ENCODE assay signal across 8 mouse cellular contexts in genomic region chr3:88483621-88484020, GRCm38 (mm10). TPM values are rescaled to one million over a fixed set of nuclear protein-coding genes. Genes with fewer than 3 reads are reported as not detected.
DNase-seq lines count a peak whose midpoint lies in the region; ATAC-seq and TF ChIP-seq lines count a peak whose summit lies in the region.

No protein-coding gene starts in this region.

- H3K4me2 ChIP-seq in forebrain, postnatal 0 days (ENCODE audit: low read depth): no peak overlapping the region
- no peak overlapping the region for H3K4me2 ChIP-seq in intestine, embryonic 16.5 days (ENCODE audit: low read depth, low read length)

- no peak overlapping the region for H3K27ac ChIP-seq in forebrain, postnatal 0 days (ENCODE audit: low read depth, low read length)
- no peak overlapping the region for H3K27ac ChIP-seq in intestine, embryonic 16.5 days (ENCODE audit: low read length)

- no peak overlapping the region for H3K4me3 ChIP-seq in forebrain, postnatal 0 days (ENCODE audit: low read depth, low read length)
- H3K4me3 ChIP-seq in intestine, embryonic 16.5 days (ENCODE audit: low read length): no peak overlapping the region

- peak; percentile 97 for TF ChIP-seq CTCF in forebrain, postnatal 0 days (IDR thresholded peaks at IDR 0.05; ENCODE audit: low read depth)

- WGBS in forebrain, postnatal 0 days: 6% methylated on average over 5 of the region's 5 CpGs
- 6% methylated on average over 5 of the region's 5 CpGs for WGBS in intestine, embryonic 16.5 days

- peak; percentile 84 for DNase-seq in layer of hippocampus, adult 11-12 months (ENCODE audit: low spot score)
- DNase-seq in layer of hippocampus, adult 9-11 months: no peak
- peak; percentile 79 for DNase-seq in cerebellum, adult 8-10 months
- peak; percentile 84 for DNase-seq in forebrain, postnatal 0 days
- DNase-seq in liver: peak; percentile 84
- peak; percentile 83 to 93 for DNase-seq in spleen, postnatal 4 days (ENCODE audit: low spot score in 2 of 2)

- peaks cover 18% of the 10 kb centered on the region for H3K27me3 ChIP-seq in forebrain, postnatal 0 days (ENCODE audit: insufficient read depth, low read length)
- H3K27me3 ChIP-seq in intestine, embryonic 16.5 days (replicated peaks; ENCODE audit: control insufficient read depth, insufficient read depth, low read length): peaks cover 7% of the 10 kb centered on the region; the same call in 1 of the 2 replicates

- no peaks in the 10 kb centered on the region for H3K9me3 ChIP-seq in forebrain, postnatal 0 days (ENCODE audit: low read length)
- H3K9me3 ChIP-seq in intestine, embryonic 16.5 days (ENCODE audit: control insufficient read depth, low read length): no peaks in the 10 kb centered on the region

- peak; percentile 73 for ATAC-seq in forebrain, postnatal 0 days
- peak; percentile 55 for ATAC-seq in intestine, embryonic 16.5 days
- peak; percentile 69 for ATAC-seq in monocyte, adult 5-6 weeks (replicated peaks; ENCODE audit: insufficient number of reproducible peaks, low FRiP score, low TSS enrichment, poor library complexity, severe bottlenecking)

- H3K9ac ChIP-seq in forebrain, postnatal 0 days: no peak overlapping the region
- no peak overlapping the region for H3K9ac ChIP-seq in intestine, embryonic 16.5 days (ENCODE audit: low read depth, low read length)

- H3K4me1 ChIP-seq in forebrain, postnatal 0 days (ENCODE audit: insufficient read depth): no peaks in the 10 kb centered on the region
- peaks cover 3% of the 10 kb centered on the region for H3K4me1 ChIP-seq in intestine, embryonic 16.5 days (ENCODE audit: control insufficient read depth, insufficient read depth, low read length)

- H3K36me3 ChIP-seq in forebrain, postnatal 0 days (ENCODE audit: insufficient read depth): peaks cover 40% of the 10 kb centered on the region
- peaks cover 18% of the 10 kb centered on the region; the same call in 1 of the 2 replicates for H3K36me3 ChIP-seq in intestine, embryonic 16.5 days (ENCODE audit: control insufficient read depth, insufficient read depth, low read length)

RNA-seq across cellular contexts. Expression of gene Sema4a, which starts 22.6 kb away (rescaled TPM):
- 31.5 and 33.0 TPM in 2 replicates for total RNA-seq in forebrain, postnatal 0 days (2014; rRNA removed)
- 19.1 and 25.8 TPM in 2 replicates for polyA plus RNA-seq in forebrain, postnatal 0 days (2015; fragmentation: Nextera tagmentation; extraction: Ambion mirVana)
- 60.9 and 71.1 TPM in 2 replicates for polyA plus RNA-seq in intestine, embryonic 16.5 days (2015; fragmentation: Nextera tagmentation; extraction: Ambion mirVana)
- 41.3 to 161 TPM (median 62.1 TPM) in 3 replicates for total RNA-seq in monocyte, adult 5-6 weeks (2017)

RNA-seq across cellular contexts. Expression of gene Lmna, which starts 26.1 kb away (rescaled TPM):
- 49.4 and 71.3 TPM in 2 replicates for total RNA-seq in forebrain, postnatal 0 days (2014; rRNA removed)
- polyA plus RNA-seq in forebrain, postnatal 0 days (2015; fragmentation: Nextera tagmentation; extraction: Ambion mirVana): 51.4 and 52.9 TPM in 2 replicates
- polyA plus RNA-seq in intestine, embryonic 16.5 days (2015; fragmentation: Nextera tagmentation; extraction: Ambion mirVana): 126 and 127 TPM in 2 replicates
- 28.1 to 43.4 TPM (median 40.8 TPM) in 3 replicates for total RNA-seq in monocyte, adult 5-6 weeks (2017)

RNA-seq across cellular contexts. Expression of gene Mex3a, which starts 48.6 kb away (rescaled TPM):
- 64.5 and 71.9 TPM in 2 replicates for total RNA-seq in forebrain, postnatal 0 days (2014; rRNA removed)
- 16.2 and 20.5 TPM in 2 replicates for polyA plus RNA-seq in forebrain, postnatal 0 days (2015; fragmentation: Nextera tagmentation; extraction: Ambion mirVana)
- polyA plus RNA-seq in intestine, embryonic 16.5 days (2015; fragmentation: Nextera tagmentation; extraction: Ambion mirVana): 6.5 and 7.3 TPM in 2 replicates
- 0.19 to 0.39 TPM in 2 of 3 replicates, not detected in the other for total RNA-seq in monocyte, adult 5-6 weeks (2017)

RNA-seq across cellular contexts. Expression of gene Slc25a44, which starts 58.7 kb away (rescaled TPM):
- 51.4 and 63.3 TPM in 2 replicates for total RNA-seq in forebrain, postnatal 0 days (2014; rRNA removed)
- polyA plus RNA-seq in forebrain, postnatal 0 days (2015; fragmentation: Nextera tagmentation; extraction: Ambion mirVana): 35.6 and 36.9 TPM in 2 replicates
- 20.4 and 21.8 TPM in 2 replicates for polyA plus RNA-seq in intestine, embryonic 16.5 days (2015; fragmentation: Nextera tagmentation; extraction: Ambion mirVana)
- 11.4 to 19.2 TPM (median 15.5 TPM) in 3 replicates for total RNA-seq in monocyte, adult 5-6 weeks (2017)

Comparison
In these comparisons a context has a peak if more than half of its experiments do, and no peak if none do; other contexts are left out.
1. RNA of gene Mex3a, which starts 48.6 kb away (total RNA-seq): 64.5 to 71.9 TPM in forebrain, postnatal 0 days; 0.19 to 0.39 TPM in monocyte, adult 5-6 weeks; every median in the first group is over 10 times any median in the second.
2. Peak in every context shown above with its lines, with median percentiles within 50 percentile points of each other: ATAC-seq.